Mouse (Mus musculus) embryonic stem cell, embryonic (primary cell): ENCODE data around the gene Tmem206.

ENCODE experiments used
- CTCF ChIA-PET, 4 experiments: fragments of 300-600 bp in 2 of 4; fragments of 350-600 bp in 2 of 4; sonication (Branson Sonifier 250); formaldehyde crosslinking; loops; one replicate each; lab custom pipeline; 2022; ENCODE audit warnings: inconsistent platforms in 2 of 4; lab: Charles Lee
- POLR2A ChIA-PET, 4 experiments: fragments of 300-600 bp in 2 of 4; fragments of 350-600 bp in 2 of 4; sonication (Branson Sonifier 250); formaldehyde crosslinking; loops; one replicate each; lab custom pipeline; 2022; ENCODE audit warnings: antibody characterized with exemption in 4 of 4, inconsistent platforms in 1 of 4; lab: Charles Lee

Gene Tmem206

GRCm38 (mm10) chr1:191396446-191396845, 70.7 kb downstream of the Tmem206 start:
- ChIA-PET CTCF (interaction anchor here in 2 of 4 experiments (0.6 to 1.4 kb wide), 3 partner anchors 84 to 421 kb away, joined by 3 to 9 read pairs (median 8); no protein-coding TSS in a partner anchor), POLR2A (interaction anchor here in 3 of 4 experiments (0.6 to 3.9 kb wide), 83 partner anchors 8 to 1508 kb away, joined by 3 to 105 read pairs (median 7); partner anchors contain the start of genes Dtl (in 3 of the 3), Ints7 (in 3 of the 3), Flvcr1 (in 2 of the 3) and Tmem206 (in 2 of the 3))

GRCm38 (mm10) chr1:191396897-191397849, 71.5 kb downstream of the Tmem206 start:
- CTCF ChIA-PET = interaction anchor here (0.6 to 1.4 kb wide), 17 partner anchors 13 to 696 kb away, joined by 3 to 9 read pairs (median 4); partner anchors contain the start of genes Dtl (in 1 of the 4) and Ints7 (in 1 of the 4)

More at GRCm38 (mm10) chr1:191396897-191397849, 71.5 kb downstream of the Tmem206 start:
- POLR2A ChIA-PET = interaction anchor here in 3 of 4 experiments (0.5 to 3.9 kb wide), 250 partner anchors 7 to 1733 kb away, joined by 3 to 105 read pairs (median 4); partner anchors contain the start of genes Dtl (in 3 of the 3), Flvcr1 (in 3 of the 3), Ints7 (in 3 of the 3) and Lpgat1 (in 3 of the 3)
